Mouse (Mus musculus): ENCODE data around the gene Aaed1.

DNA sequence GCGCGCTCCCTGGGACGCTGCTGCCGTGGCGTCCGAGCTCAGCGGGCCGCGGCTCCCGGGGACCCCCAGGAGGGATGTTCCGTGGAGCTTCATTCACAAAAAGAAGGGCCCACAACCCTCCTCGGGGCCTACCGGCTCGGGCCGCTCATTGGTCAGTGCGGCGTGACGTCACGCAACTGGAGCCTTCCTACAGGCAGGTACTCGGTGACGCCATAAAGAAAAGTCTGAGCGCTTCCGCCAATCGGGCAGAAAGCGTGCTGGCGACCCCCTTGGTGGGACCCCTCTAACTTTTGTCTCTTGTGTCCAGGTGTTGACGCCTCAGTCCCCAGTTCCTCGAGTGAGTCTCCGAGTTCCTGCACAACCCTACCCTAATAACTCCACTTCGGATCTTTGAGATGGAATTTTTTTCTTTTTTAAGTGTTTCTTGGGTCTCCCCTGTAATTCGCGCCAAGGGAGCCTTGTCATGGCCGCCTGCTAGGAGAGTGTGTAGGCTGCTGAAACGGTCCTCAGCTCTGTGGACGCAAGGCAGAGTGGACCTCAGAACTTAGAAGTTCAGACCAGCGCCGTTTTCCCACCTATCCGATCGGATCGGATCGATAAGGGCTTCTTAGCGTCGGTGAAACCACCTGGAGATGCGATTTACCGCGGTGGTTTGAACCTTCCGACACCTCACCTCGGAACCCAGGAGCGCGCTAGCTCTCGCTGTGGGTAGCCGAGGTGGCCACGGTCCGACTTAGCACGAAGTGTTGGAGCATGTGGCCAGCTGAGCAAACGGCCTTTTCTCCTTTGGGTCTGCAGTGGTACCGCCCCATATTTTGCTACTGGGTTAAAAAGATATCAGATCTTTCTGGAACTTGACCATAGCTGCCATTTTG, 37.4 kb downstream of the Aaed1 start, which contains the start of gene Cdc14b:
- TF ChIP-seq POLR2A (IDR thresholded peaks at IDR 0.05; ENCODE audit: low read depth, low read length) (no peak), CTCF (IDR thresholded peaks at IDR 0.05; ENCODE audit: extremely low read depth, insufficient read length, insufficient replicate concordance, low read depth, low read length) (no peak)

All from small intestine, adult 2 months (tissue).